Mouse (Mus musculus): ENCODE data around the gene Mxra8. TPM values are rescaled to one million over a fixed set of nuclear protein-coding genes. Genes with fewer than 3 reads are reported as not detected.

Gene Mxra8
- polyA plus RNA-seq, 1 experiment from 2014 or later, result 32.5 TPM

GRCm38 (mm10) chr4:155851951-155852411, 12.5 kb downstream of the Mxra8 start:
- H3K27ac ChIP-seq (replicated peaks), result no peak overlapping the region
- H3K9me3 ChIP-seq, result no peaks in the 10 kb centered on the region
- WGBS, result 62% methylated on average over 2 of the region's 2 CpGs

GRCm38 (mm10) chr4:155853421-155853820, 13.9 kb downstream of the Mxra8 start:
- no peak overlapping the region for H3K27ac ChIP-seq (replicated peaks)
- ATAC-seq (ENCODE audit: low FRiP score, low read depth), result no peak
- H3K36me3 ChIP-seq, result peaks cover 36% of the 10 kb centered on the region

More at GRCm38 (mm10) chr4:155851951-155852411, 12.5 kb downstream of the Mxra8 start:
- ATAC-seq (ENCODE audit: low FRiP score, low read depth), result no peak
- H3K4me3 ChIP-seq, result no peak overlapping the region
- H3K27me3 ChIP-seq, result no peaks in the 10 kb centered on the region
- peaks cover 24% of the 10 kb centered on the region; the same call in 1 of the 2 replicates for H3K36me3 ChIP-seq
- peaks cover 38% of the 10 kb centered on the region for H3K4me1 ChIP-seq (replicated peaks)
- no peak overlapping the region for H3K9ac ChIP-seq
- no peak overlapping the region for H3K4me2 ChIP-seq

GRCm38 (mm10) chr4:155854991-155855390, 15.5 kb downstream of the Mxra8 start:
- H3K4me2 ChIP-seq, result no peak overlapping the region
- no peaks in the 10 kb centered on the region for H3K27me3 ChIP-seq
- no peak overlapping the region for H3K27ac ChIP-seq (replicated peaks)
- no peaks in the 10 kb centered on the region for H3K9me3 ChIP-seq
- 97% methylated on average over 12 of the region's 12 CpGs for WGBS
- no peak overlapping the region for H3K9ac ChIP-seq
- H3K36me3 ChIP-seq, result peaks cover 48% of the 10 kb centered on the region
- H3K4me3 ChIP-seq, result no peak overlapping the region
- no peak for ATAC-seq (ENCODE audit: low FRiP score, low read depth)
- H3K4me1 ChIP-seq (replicated peaks), result peaks cover 17% of the 10 kb centered on the region

More at GRCm38 (mm10) chr4:155853421-155853820, 13.9 kb downstream of the Mxra8 start:
- no peaks in the 10 kb centered on the region for H3K27me3 ChIP-seq
- H3K9me3 ChIP-seq, result no peaks in the 10 kb centered on the region
- H3K9ac ChIP-seq, result no peak overlapping the region
- no peak overlapping the region for H3K4me3 ChIP-seq
- H3K4me1 ChIP-seq (replicated peaks), result peaks cover 32% of the 10 kb centered on the region
- H3K4me2 ChIP-seq, result no peak overlapping the region
- 89% methylated on average over 9 of the region's 9 CpGs for WGBS

- Histone ChIP-seq H3K36me3 (peaks cover 59% of the 10 kb centered on the region), H3K4me2 (no peak overlapping the region), H3K27ac (replicated peaks) (no peak overlapping the region), H3K27me3 (no peaks in the 10 kb centered on the region), H3K9ac (no peak overlapping the region), H3K4me3 (no peak overlapping the region), H3K9me3 (no peaks in the 10 kb centered on the region), H3K4me1 (replicated peaks) (peaks cover 6% of the 10 kb centered on the region; the same call in 1 of the 2 replicates)
- 92% methylated on average over 12 of the region's 12 CpGs for WGBS
- ATAC-seq (ENCODE audit: low FRiP score, low read depth), result no peak
Observed at GRCm38 (mm10) chr4:155856071-155856470, 16.6 kb downstream of the Mxra8 start.

GRCm38 (mm10) chr4:155856881-155857280, 17.4 kb downstream of the Mxra8 start:
- no peaks in the 10 kb centered on the region; the same call in 1 of the 2 replicates for H3K4me1 ChIP-seq (replicated peaks)
- WGBS, result 86% methylated on average over 3 of the region's 3 CpGs
- ATAC-seq (ENCODE audit: low FRiP score, low read depth), result no peak
- H3K27ac ChIP-seq (replicated peaks), result no peak overlapping the region
- peaks cover 67% of the 10 kb centered on the region for H3K36me3 ChIP-seq
- no peak overlapping the region for H3K4me2 ChIP-seq
- H3K4me3 ChIP-seq, result no peak overlapping the region
- H3K9me3 ChIP-seq, result no peaks in the 10 kb centered on the region
- H3K9ac ChIP-seq, result no peak overlapping the region
- no peaks in the 10 kb centered on the region for H3K27me3 ChIP-seq

- ATAC-seq (ENCODE audit: low FRiP score, low read depth), result no peak
- no peak overlapping the region for H3K9ac ChIP-seq
- H3K9me3 ChIP-seq, result no peaks in the 10 kb centered on the region
- no peaks in the 10 kb centered on the region for H3K4me1 ChIP-seq (replicated peaks)
- no peaks in the 10 kb centered on the region for H3K27me3 ChIP-seq
- no peak overlapping the region for H3K4me3 ChIP-seq
- 39% methylated on average over 13 of the region's 13 CpGs for WGBS
- no peak overlapping the region for H3K27ac ChIP-seq (replicated peaks)
- no peak overlapping the region for H3K4me2 ChIP-seq
- peaks cover 69% of the 10 kb centered on the region for H3K36me3 ChIP-seq
Observed at GRCm38 (mm10) chr4:155859318-155859717, 19.8 kb downstream of the Mxra8 start.

- H3K4me2 ChIP-seq, result no peak overlapping the region
- ATAC-seq (ENCODE audit: low FRiP score, low read depth), result no peak
- H3K27me3 ChIP-seq, result no peaks in the 10 kb centered on the region
- H3K4me1 ChIP-seq (replicated peaks), result no peaks in the 10 kb centered on the region
- H3K9ac ChIP-seq, result no peak overlapping the region
- 93% methylated on average over 7 of the region's 7 CpGs for WGBS
- no peaks in the 10 kb centered on the region for H3K9me3 ChIP-seq
- peaks cover 67% of the 10 kb centered on the region for H3K36me3 ChIP-seq
- H3K4me3 ChIP-seq, result no peak overlapping the region
- H3K27ac ChIP-seq (replicated peaks), result no peak overlapping the region
Observed at GRCm38 (mm10) chr4:155861787-155862186, 22.3 kb downstream of the Mxra8 start.

- no peak within 1 kb of the TSS for H3K9ac ChIP-seq
- H3K4me3 ChIP-seq, result no peak within 1 kb of the TSS
- H3K27ac ChIP-seq (replicated peaks), result no peak within 1 kb of the TSS
- ATAC-seq (ENCODE audit: low FRiP score, low read depth), result no peak
- H3K4me1 ChIP-seq (replicated peaks), result peaks cover 1% of the 10 kb centered on the region
- H3K36me3 ChIP-seq, result peaks cover 60% of the 10 kb centered on the region
- 76% methylated on average over 5 of the region's 5 CpGs for WGBS
- no peaks in the 10 kb centered on the region for H3K9me3 ChIP-seq
- no peak within 1 kb of the TSS for H3K4me2 ChIP-seq
- no peaks in the 10 kb centered on the region for H3K27me3 ChIP-seq
Observed at GRCm38 (mm10) chr4:155863001-155863400, 23.5 kb downstream of the Mxra8 start, which contains the start of gene Tas1r3. Gene Tas1r3 (minus strand): TSS chr4:155863362.

GRCm38 (mm10) chr4:155868614-155869298, 29.3 kb downstream of the Mxra8 start:
- peak overlapping the region; percentile 74 for H3K4me3 ChIP-seq
- peaks cover 36% of the 10 kb centered on the region for H3K36me3 ChIP-seq
- 15% methylated on average over 22 of the region's 22 CpGs for WGBS
- H3K27ac ChIP-seq (replicated peaks), result peak overlapping the region; percentile 63
- peak overlapping the region; percentile 79 for H3K9ac ChIP-seq
- peak overlapping the region; percentile 76 for H3K4me2 ChIP-seq
- H3K4me1 ChIP-seq (replicated peaks), result peaks cover 19% of the 10 kb centered on the region
- no peaks in the 10 kb centered on the region for H3K9me3 ChIP-seq
- peak; percentile 72 for ATAC-seq (ENCODE audit: low FRiP score, low read depth)
- H3K27me3 ChIP-seq, result no peaks in the 10 kb centered on the region

GRCm38 (mm10) chr4:155869317-155870033, 30.0 kb downstream of the Mxra8 start, which contains the start of the genes Cptp and Ints11:
Gene Cptp (minus strand): TSS chr4:155869440.
Gene Ints11 (plus strand): TSS chr4:155869546.
- peak within 1 kb of the TSS; percentile 76 for H3K4me2 ChIP-seq
- WGBS, result under 1% methylated on average over 63 of the region's 63 CpGs
- H3K4me1 ChIP-seq (replicated peaks), result peaks cover 19% of the 10 kb centered on the region
- H3K4me3 ChIP-seq, result peak within 1 kb of the TSS; percentile 74
- peak; percentile 98 for ATAC-seq (ENCODE audit: low FRiP score, low read depth)
- H3K27ac ChIP-seq (replicated peaks), result peak within 1 kb of the TSS; percentile 63
- peaks cover 39% of the 10 kb centered on the region for H3K36me3 ChIP-seq
- H3K9me3 ChIP-seq, result no peaks in the 10 kb centered on the region
- no peaks in the 10 kb centered on the region for H3K27me3 ChIP-seq
- peak within 1 kb of the TSS; percentile 79 for H3K9ac ChIP-seq

GRCm38 (mm10) chr4:155871404-155871803, 31.9 kb downstream of the Mxra8 start:
- WGBS, result 93% methylated on average over 7 of the region's 7 CpGs
- no peak overlapping the region for H3K9ac ChIP-seq
- no peaks in the 10 kb centered on the region for H3K9me3 ChIP-seq
- no peak overlapping the region for H3K4me2 ChIP-seq
- H3K36me3 ChIP-seq, result peaks cover 38% of the 10 kb centered on the region
- no peak overlapping the region for H3K4me3 ChIP-seq
- no peaks in the 10 kb centered on the region for H3K27me3 ChIP-seq
- no peak overlapping the region for H3K27ac ChIP-seq (replicated peaks)
- ATAC-seq (ENCODE audit: low FRiP score, low read depth), result no peak
- peaks cover 19% of the 10 kb centered on the region for H3K4me1 ChIP-seq (replicated peaks)

- no peak overlapping the region for H3K9ac ChIP-seq
- no peaks in the 10 kb centered on the region for H3K9me3 ChIP-seq
- ATAC-seq (ENCODE audit: low FRiP score, low read depth), result no peak
- no peak overlapping the region for H3K27ac ChIP-seq (replicated peaks)
- WGBS, result 90% methylated on average over 3 of the region's 3 CpGs
- H3K36me3 ChIP-seq, result peaks cover 54% of the 10 kb centered on the region
- H3K27me3 ChIP-seq, result no peaks in the 10 kb centered on the region
- H3K4me3 ChIP-seq, result no peak overlapping the region
- no peaks in the 10 kb centered on the region for H3K4me1 ChIP-seq (replicated peaks)
- H3K4me2 ChIP-seq, result no peak overlapping the region
Observed at GRCm38 (mm10) chr4:155883587-155883986, 44.1 kb downstream of the Mxra8 start.
